Mouse (Mus musculus) neural tube, embryonic 12.5 days (tissue): Measurements from ENCODE around the gene Tamm41. TPM values are rescaled to one million over a fixed set of nuclear protein-coding genes. Genes with fewer than 3 reads are reported as not detected.

ENCODE experiments used
- ATAC-seq: fragments of 200-750 bp; cut with Nextera tagmentation; 2 replicates; pipeline ENCODE4 v1.8.0; 2017; ENCODE audit warnings: low read depth, mild to moderate bottlenecking, moderate TSS enrichment, moderate library complexity; ENCODE audit not compliant: low FRiP score
- H3K27ac ChIP-seq: fragments of 300-500 bp; sonication (generic); 2 replicates; pipeline ENCODE4 v1.5.1; 2016
- H3K27me3 ChIP-seq: fragments of 300-500 bp; sonication (generic); replicated peaks from 2 replicates; pipeline ENCODE4 v1.6.1; 2016; ENCODE audit warnings: mild to moderate bottlenecking
- H3K36me3 ChIP-seq: fragments of 300-500 bp; sonication (generic); 2 replicates; pipeline ENCODE4 v1.6.1; 2016; ENCODE audit warnings: mild to moderate bottlenecking
- H3K4me1 ChIP-seq: fragments of 300-500 bp; sonication (generic); 2 replicates; pipeline ENCODE4 v1.6.1; 2016
- H3K4me2 ChIP-seq: fragments of 300-500 bp; sonication (generic); replicated peaks from 2 replicates; pipeline ENCODE4 v1.6.1; 2016; ENCODE audit warnings: mild to moderate bottlenecking
- H3K4me3 ChIP-seq: fragments of 300-500 bp; sonication (generic); 2 replicates; pipeline ENCODE4 v1.5.1; 2016
- H3K9ac ChIP-seq: fragments of 300-500 bp; sonication (generic); 2 replicates; pipeline ENCODE4 v1.6.1; 2016; ENCODE audit warnings: mild to moderate bottlenecking
- H3K9me3 ChIP-seq: fragments of 300-500 bp; sonication (generic); 2 replicates; pipeline ENCODE4 v1.6.1; 2016; ENCODE audit warnings: mild to moderate bottlenecking
- WGBS: fragments of 180-500 bp; shearing (Covaris S2); methylation state at CpG from one replicate; pipeline ENCODE4 v1.1.7; 2016; 5-methylcytosine and 5-hydroxymethylcytosine counted together
- polyA plus RNA-seq: library from polyadenylated mRNA; unstranded; fragments of >200 nt; fragmentation: Nextera tagmentation; extraction: Ambion mirVana; gene quantifications from 2 replicates; pipeline ENCODE4 v1.2.1, GENCODE M21; 2016

Tamm41 gene
- polyA plus RNA-seq, 1 experiment from 2014 or later = 57.9 TPM

GRCm38 (mm10) chr6:114988619-114988980, 49.1 kb downstream of the Tamm41 start:
- no peaks in the 10 kb centered on the region for H3K9me3 ChIP-seq
- no peak overlapping the region for H3K27ac ChIP-seq
- no peak overlapping the region for H3K4me2 ChIP-seq
- H3K36me3 ChIP-seq = no peaks in the 10 kb centered on the region
- no peak overlapping the region for H3K9ac ChIP-seq
- no peak for ATAC-seq
- H3K4me3 ChIP-seq = no peak overlapping the region
- 75% methylated on average over 3 of the region's 3 CpGs for WGBS
- no peaks in the 10 kb centered on the region for H3K27me3 ChIP-seq
- 0 out of 2 replicates have a peak, but pooled peaks cover 4% of the 10 kb centered on the region for H3K4me1 ChIP-seq

- no peak overlapping the region for H3K4me3 ChIP-seq
- no peak for ATAC-seq
- no peaks in the 10 kb centered on the region for H3K9me3 ChIP-seq
- 83% methylated on average over 7 of the region's 7 CpGs for WGBS
- no peaks in the 10 kb centered on the region for H3K36me3 ChIP-seq
- H3K27ac ChIP-seq = no peak overlapping the region
- 0 out of 2 replicates have a peak, but pooled peaks cover 4% of the 10 kb centered on the region for H3K4me1 ChIP-seq
- H3K27me3 ChIP-seq = no peaks in the 10 kb centered on the region
- H3K9ac ChIP-seq = no peak overlapping the region
- no peak overlapping the region for H3K4me2 ChIP-seq
Measured at GRCm38 (mm10) chr6:114987966-114988618, 49.6 kb downstream of the Tamm41 start.

GRCm38 (mm10) chr6:114982671-114983070, 55.0 kb downstream of the Tamm41 start:
- Histone ChIP-seq H3K9ac (no peak overlapping the region), H3K27ac (no peak overlapping the region), H3K27me3 (no peaks in the 10 kb centered on the region), H3K36me3 (no peaks in the 10 kb centered on the region), H3K4me1 (no peaks in the 10 kb centered on the region), H3K4me2 (no peak overlapping the region), H3K4me3 (no peak overlapping the region), H3K9me3 (no peaks in the 10 kb centered on the region)
- ATAC-seq = no peak
- 88% methylated on average over 7 of the region's 7 CpGs for WGBS

GRCm38 (mm10) chr6:114979715-114980114, 58.0 kb downstream of the Tamm41 start:
- Histone ChIP-seq H3K4me1 (no peaks in the 10 kb centered on the region), H3K27ac (no peak overlapping the region), H3K4me3 (no peak overlapping the region), H3K27me3 (no peaks in the 10 kb centered on the region), H3K36me3 (no peaks in the 10 kb centered on the region), H3K9me3 (no peaks in the 10 kb centered on the region), H3K4me2 (no peak overlapping the region), H3K9ac (no peak overlapping the region)
- ATAC-seq = no peak
- 81% methylated on average over 1 of the region's 1 CpGs for WGBS

DNA sequence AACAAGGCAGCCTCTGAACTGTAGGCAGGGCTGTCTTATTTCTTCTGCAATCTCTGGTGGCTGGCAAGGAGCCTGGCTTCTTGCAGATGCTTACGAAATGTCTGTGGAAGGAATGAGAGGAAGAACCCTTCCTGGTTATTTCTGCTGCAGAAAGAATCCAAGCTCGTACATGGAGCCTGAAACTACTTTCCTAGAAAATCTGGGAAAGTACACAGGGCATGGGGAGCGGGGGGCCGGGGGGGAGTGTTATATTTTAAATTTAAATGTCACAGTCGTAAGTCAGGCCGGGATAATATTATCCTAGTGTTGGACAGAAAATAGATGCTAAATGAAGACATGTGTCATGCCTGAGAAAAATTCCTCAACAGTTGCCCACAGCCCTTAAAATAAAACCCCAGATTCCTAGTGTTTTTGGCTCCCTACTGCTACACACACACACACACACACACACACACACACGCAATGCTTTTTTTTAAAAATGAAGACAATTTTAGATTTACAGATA, 60.7 kb downstream of the Tamm41 start:
- no peaks in the 10 kb centered on the region for H3K9me3 ChIP-seq
- H3K4me1 ChIP-seq = no peaks in the 10 kb centered on the region
- no peak overlapping the region for H3K4me3 ChIP-seq
- no peak overlapping the region for H3K4me2 ChIP-seq
- H3K27ac ChIP-seq = no peak overlapping the region
- no peak overlapping the region for H3K9ac ChIP-seq
- H3K36me3 ChIP-seq = no peaks in the 10 kb centered on the region
- ATAC-seq = no peak
- 88% methylated on average over 7 of the region's 7 CpGs for WGBS
- no peaks in the 10 kb centered on the region for H3K27me3 ChIP-seq

DNA sequence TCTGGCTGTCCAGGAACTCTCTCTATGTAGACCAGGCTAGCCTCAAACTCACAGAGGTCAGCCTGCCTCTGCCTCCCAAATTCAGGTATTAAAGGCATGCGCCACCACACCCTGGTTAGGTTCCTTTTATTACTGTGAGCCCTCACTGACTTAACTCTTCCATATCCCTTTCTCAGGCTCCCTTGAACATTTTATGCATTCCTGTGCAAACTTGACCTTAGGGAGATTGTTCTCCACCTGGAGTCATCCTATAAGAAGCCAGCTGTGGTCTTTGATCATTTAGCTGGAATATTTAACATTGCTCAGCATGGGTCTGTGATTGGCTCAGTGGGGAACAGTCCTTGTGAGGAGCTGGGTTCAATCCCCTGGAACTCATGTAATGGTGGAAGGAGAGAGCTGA, 63.3 kb downstream of the Tamm41 start:
- H3K36me3 ChIP-seq = no peaks in the 10 kb centered on the region
- no peak overlapping the region for H3K4me3 ChIP-seq
- peaks cover 8% of the 10 kb centered on the region for H3K4me1 ChIP-seq
- no peaks in the 10 kb centered on the region for H3K9me3 ChIP-seq
- peaks cover 6% of the 10 kb centered on the region for H3K27me3 ChIP-seq
- H3K4me2 ChIP-seq = no peak overlapping the region
- no peak overlapping the region for H3K27ac ChIP-seq
- no peak for ATAC-seq
- 89% methylated on average over 1 of the region's 1 CpGs for WGBS
- H3K9ac ChIP-seq = no peak overlapping the region

- WGBS = 65% methylated on average over 1 of the region's 1 CpGs
Measured at GRCm38 (mm10) chr6:114972988-114973387, 64.7 kb downstream of the Tamm41 start.

DNA sequence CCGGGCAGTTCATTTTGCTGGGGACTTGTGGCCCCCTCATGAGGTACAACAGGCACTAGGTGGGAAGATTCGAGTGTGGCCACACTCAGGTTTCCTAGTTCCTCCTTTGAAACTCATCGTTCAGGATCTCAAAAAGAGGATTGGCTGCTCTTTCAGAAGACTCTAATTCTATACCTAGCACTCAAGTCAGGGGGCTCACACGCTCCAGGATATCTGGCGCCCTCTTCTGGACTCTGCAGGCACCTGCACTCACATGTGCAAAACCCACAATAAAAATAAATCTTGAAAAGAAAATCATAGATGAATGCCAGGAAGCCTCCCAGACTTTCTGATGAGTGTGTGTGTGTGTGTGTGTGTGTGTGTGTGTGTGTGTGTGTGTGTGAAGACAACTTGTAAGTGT, 66.8 kb downstream of the Tamm41 start:
- no peak for ATAC-seq
- Histone ChIP-seq H3K4me2 (no peak overlapping the region), H3K27ac (no peak overlapping the region), H3K36me3 (no peaks in the 10 kb centered on the region), H3K4me3 (no peak overlapping the region), H3K9me3 (no peaks in the 10 kb centered on the region), H3K9ac (no peak overlapping the region), H3K4me1 (peaks cover 13% of the 10 kb centered on the region), H3K27me3 (peaks cover 23% of the 10 kb centered on the region)
- WGBS = 74% methylated on average over 5 of the region's 5 CpGs

More at GRCm38 (mm10) chr6:114972988-114973387, 64.7 kb downstream of the Tamm41 start:
- no peak for ATAC-seq
- H3K9me3 ChIP-seq = no peaks in the 10 kb centered on the region
- no peak overlapping the region for H3K27ac ChIP-seq
- no peak overlapping the region for H3K9ac ChIP-seq
- H3K4me1 ChIP-seq = peaks cover 13% of the 10 kb centered on the region
- no peak overlapping the region for H3K4me3 ChIP-seq
- H3K36me3 ChIP-seq = no peaks in the 10 kb centered on the region
- H3K27me3 ChIP-seq = peaks cover 14% of the 10 kb centered on the region
- H3K4me2 ChIP-seq = no peak overlapping the region

DNA sequence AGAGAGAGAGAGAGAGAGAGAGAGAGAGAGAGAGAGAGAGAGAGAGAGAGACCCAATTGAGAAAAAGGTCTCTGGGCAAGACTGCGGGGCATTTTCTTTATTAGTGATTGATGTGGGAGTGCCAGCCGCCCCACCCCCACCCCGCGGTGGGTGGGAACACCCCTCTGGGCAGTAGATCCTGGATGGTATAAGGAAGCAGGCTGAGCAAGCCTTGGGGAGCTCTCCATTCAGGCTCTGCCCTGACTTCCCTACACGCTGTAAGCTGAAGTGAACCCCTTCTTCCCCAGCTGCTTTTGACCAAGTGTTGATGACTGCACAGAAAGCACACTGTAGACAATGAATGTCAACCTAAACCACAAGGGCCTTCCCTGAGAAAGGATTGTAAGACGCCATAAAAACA, 67.3 kb downstream of the Tamm41 start:
- peak overlapping the region; percentile 100 for H3K4me2 ChIP-seq
- H3K4me1 ChIP-seq = peaks cover 13% of the 10 kb centered on the region
- no peaks in the 10 kb centered on the region for H3K36me3 ChIP-seq
- no peak overlapping the region for H3K4me3 ChIP-seq
- H3K9ac ChIP-seq = no peak overlapping the region
- ATAC-seq = no peak
- peaks cover 23% of the 10 kb centered on the region for H3K27me3 ChIP-seq
- H3K9me3 ChIP-seq = no peaks in the 10 kb centered on the region
- 18% methylated on average over 6 of the region's 6 CpGs for WGBS
- no peak overlapping the region for H3K27ac ChIP-seq

DNA sequence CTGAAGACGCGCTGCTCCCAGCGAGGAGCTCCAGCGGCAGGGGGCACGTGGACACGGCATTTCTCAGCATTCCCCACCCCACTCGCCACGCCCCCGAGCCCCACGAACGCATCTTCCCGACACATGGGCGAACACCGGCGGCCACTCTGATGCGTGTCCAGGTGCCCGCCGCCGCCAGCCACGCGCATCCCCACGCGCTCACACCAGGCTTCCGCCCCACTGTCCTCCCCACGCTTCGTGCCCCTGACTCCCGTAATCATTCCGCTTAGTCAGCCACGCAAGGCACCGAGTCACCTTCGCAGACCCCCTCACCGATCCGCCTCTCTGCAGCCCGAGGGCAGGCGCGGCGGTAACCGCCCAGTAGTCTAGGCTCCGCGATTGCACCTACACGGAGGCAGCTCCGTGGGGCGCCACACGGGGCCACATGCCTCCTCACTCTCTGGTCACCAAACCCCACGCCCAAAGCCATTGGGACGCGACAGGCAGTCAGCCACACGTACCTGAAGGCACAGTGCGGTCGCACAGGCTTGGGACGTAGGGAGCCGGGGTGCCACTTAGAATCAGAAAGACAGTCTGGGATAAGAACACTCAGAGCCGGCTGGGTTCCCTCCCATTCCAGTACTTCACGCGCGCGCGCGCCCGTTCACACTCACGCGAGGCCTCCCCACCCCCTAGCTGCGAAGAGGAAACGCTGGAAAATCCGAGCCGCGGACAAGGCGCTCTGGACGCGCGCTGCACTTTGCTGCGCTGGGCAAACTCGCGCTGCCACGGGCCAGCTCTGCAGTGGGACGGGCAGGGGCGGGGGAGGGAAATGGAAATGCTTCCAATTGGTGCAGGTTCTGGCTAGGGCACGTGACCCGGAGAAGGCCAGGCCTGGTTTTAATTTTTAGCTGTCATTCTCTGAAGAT, 68.2 kb downstream of the Tamm41 start, which contains the start of gene Vgll4:
Gene Vgll4, minus strand, starts transcription at position 782 of the 908 bp plus-strand sequence.
- Histone ChIP-seq H3K9me3 (no peaks in the 10 kb centered on the region), H3K36me3 (no peaks in the 10 kb centered on the region), H3K27ac (no peak within 1 kb of the TSS), H3K27me3 (peaks cover 23% of the 10 kb centered on the region), H3K4me3 (peak within 1 kb of the TSS; percentile 67), H3K9ac (peak within 1 kb of the TSS; percentile 63), H3K4me2 (peak within 1 kb of the TSS; percentile 100), H3K4me1 (peaks cover 13% of the 10 kb centered on the region)
- ATAC-seq = peak; percentile 73
- under 1% methylated on average over 79 of the region's 79 CpGs for WGBS

DNA sequence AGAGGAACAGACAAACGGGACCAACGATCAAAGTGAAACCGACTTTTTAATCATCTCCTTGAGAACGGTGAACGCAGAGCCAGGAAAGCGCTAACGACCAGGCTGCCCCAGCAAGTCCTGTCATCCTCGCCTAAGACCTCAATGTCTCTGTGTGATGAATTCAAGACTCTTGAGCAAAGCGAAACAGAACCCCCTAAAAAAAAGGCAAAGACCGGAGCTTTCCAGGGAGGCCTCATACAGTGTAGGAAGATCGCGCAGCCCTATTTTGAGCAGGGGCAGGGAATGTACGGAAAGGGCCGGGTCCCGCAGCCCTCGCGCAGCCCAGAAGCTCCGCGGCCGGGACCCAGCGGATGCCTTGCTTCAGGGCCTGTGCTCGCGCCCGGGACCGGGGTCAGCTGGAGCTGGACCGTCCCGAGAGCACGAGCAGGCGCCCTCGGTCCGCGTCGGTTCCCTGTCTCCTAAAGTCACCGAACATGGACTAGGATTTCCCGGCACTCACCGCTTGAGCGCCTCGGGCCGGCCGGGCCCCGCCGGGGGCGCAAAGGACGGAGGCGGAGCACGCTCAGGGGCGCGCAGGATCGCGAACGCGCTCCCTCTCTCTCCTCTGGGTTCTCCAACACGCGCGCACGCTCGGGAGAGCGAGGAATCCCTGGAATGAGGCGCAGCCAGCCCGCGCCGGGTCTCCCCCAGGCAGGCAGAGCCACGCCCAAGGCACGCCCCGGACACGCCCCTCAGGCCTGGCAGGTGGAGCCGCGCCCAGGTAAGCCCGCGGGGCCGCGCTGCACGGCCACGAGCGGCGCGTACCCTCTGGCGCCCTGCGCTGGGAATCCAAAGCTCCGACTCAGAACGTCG, 69.1 kb downstream of the Tamm41 start:
- Histone ChIP-seq H3K27me3 (peaks cover 23% of the 10 kb centered on the region), H3K4me1 (peaks cover 13% of the 10 kb centered on the region), H3K27ac (no peak overlapping the region), H3K9me3 (no peaks in the 10 kb centered on the region), H3K36me3 (no peaks in the 10 kb centered on the region), H3K4me3 (peak overlapping the region; percentile 67), H3K9ac (peak overlapping the region; percentile 63), H3K4me2 (peak overlapping the region; percentile 100)
- ATAC-seq = peak; percentile 54
- WGBS = under 1% methylated on average over 82 of the region's 82 CpGs
